Mouse (Mus musculus) cerebellum, adult 2 months (tissue): ENCODE data around the gene Pank1.

Experiments
- CTCF ChIP-seq: fragments of 200-500 bp; IDR thresholded peaks from 2 replicates; pipeline ENCODE4 v1.5.1; 2011; ENCODE audit warnings: low read depth, mild to moderate bottlenecking, control low read depth, low read length, moderate library complexity, borderline replicate concordance; ENCODE audit not compliant: insufficient read depth
- POLR2A ChIP-seq: fragments of 200-500 bp; IDR thresholded peaks from 2 replicates; pipeline ENCODE4 v1.6.1; 2011; ENCODE audit warnings: low read length, control low read depth, borderline replicate concordance; ENCODE audit not compliant: insufficient read depth

GRCm38 (mm10) chr19:34849426-34849825 is 29.8 kb downstream of the Pank1 start:
- TF ChIP-seq POLR2A (no peak), CTCF (no peak)
